Mouse (Mus musculus) cerebellum, postnatal 4 days (tissue): ENCODE data around the gene Olfr199.
"Not testable (repeated sequence)": the region's sequence is repeated elsewhere in the genome, so short reads cannot be mapped to it uniquely, and the experiment has no call there.

Source experiments
- DNase-seq, 2 experiments: peaks; one replicate each; pipeline ENCODE4 v3.0.0; 2022; ENCODE audit warnings: low spot score in 2 of 2, mixed read lengths in 1 of 2

Olfr199 gene

DNA sequence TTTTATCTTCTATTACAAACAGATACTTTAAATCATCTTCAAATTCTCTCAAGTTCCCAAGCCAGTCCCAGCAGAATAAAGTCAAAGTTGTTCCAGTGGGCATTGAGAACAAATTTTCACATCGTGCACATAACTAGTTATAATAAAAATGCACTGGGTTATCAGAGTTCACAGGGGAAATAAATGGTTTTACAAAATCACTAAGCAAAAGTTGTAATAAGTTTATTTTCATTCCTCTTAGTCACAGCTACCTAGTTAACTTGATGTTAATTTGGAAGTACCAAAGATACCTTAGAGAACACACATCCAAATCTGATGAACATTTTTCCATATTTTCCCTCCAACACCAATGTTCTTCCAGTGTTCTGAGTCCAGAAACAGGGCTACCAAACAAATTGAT lies at the start of gene Olfr199:
Gene Olfr199 (minus strand): TSS at position 101 of the 400 bp plus-strand sequence.
- not testable (repeated sequence) for DNase-seq

DNA sequence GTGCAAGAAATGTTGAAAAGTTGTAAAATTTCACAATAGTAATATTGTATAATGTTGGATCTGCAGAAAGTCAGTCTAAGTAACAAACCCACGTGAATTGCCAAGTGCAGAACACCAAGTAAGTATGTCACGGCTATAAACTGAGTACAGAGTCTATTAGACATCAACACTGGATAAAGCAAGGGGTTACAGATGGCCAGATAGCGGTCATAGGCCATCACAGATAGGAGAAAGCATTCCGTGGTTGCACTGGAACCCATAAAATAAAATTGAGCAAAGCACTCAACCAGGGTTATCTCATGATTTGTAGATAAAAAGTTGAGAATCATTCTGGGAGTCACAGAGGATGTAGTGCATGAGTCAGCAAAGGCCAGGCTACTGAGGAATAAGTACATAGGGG lies 49.5 kb upstream of the Olfr199 start:
- not testable (repeated sequence) for DNase-seq

DNA sequence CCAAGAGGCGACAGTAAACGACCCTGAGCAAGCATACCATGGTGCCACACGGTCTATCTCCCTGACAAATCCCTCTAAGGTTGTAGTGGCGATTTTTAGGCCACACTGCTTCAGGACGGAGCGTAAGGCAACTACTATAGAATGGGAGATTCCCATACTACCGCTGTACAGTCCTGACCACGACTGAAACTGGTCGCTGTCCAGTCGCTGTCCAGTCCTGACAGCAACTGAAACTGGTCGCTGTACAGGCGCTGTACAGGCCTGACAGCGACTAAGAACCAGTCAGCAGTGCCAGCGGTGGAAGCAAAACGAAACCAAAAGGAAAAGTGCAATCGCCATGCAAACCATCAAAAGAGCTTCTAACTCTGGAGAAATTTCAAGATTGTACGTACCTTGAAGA lies 30.1 kb upstream of the Olfr199 start:
- no peak for DNase-seq

DNA sequence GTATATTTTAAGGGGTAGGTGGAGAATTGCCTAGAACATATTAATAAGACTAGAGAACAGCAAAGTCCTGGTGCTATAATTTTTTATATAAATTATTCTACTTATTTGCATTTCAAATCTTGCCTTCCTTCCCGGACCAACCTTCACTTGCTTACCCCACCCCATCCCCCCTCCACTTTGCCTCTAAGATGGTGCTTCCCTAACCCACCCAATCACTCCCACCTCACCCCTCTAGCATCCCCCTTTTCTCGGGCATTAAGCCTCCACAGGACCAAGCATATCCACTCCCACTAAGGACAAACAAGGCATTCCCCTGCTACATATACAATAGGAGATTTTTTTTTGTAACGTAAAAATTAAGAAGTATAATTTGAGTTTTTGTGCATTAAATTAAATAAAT lies 1.7 kb downstream of the Olfr199 start:
- DNase-seq: not testable (repeated sequence)

DNA sequence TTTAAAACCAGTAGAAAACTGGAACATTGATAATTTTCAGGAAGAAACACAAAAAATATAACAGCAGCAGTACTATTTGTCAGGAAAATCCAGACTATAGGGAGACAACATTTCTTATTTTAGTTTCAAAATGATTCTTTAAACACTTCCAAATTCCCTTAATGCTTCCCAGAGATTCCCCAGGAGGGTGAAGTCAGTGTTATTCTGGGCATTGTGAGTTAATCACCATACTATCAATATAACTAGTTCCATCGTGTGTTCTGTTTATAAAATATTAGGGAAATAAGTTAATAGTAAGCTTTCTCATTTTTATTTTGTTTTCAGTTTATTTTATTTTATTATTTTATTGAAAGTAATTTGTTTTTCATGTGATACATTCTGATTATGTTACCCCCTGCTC lies 16.1 kb downstream of the Olfr199 start, which contains the start of gene Olfr198:
Gene Olfr198 (minus strand): TSS at position 101 of the 400 bp plus-strand sequence.
- DNase-seq: not testable (repeated sequence)

DNA sequence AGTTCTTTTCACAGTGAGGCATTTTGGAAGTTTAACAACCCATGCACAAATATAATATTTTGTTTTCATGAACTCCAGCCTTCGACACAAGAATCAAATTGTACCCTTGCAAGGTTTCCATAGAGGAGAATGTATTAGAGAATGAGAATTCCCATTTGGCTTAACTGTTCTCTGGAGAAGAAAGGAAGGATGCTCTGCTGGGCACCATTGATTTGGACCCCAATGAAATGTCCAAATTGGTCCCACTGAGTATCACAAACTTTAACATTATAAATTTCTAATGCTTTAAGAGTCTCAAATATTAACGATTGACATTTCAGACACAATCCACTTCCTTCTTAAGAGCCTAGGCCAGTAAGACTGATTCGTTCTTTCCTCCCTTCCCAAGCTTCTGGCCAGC lies 49.2 kb downstream of the Olfr199 start, which contains the start of gene Olfr196:
Gene Olfr196 (minus strand): TSS at position 101 of the 400 bp plus-strand sequence.
- no peak for DNase-seq
